Mouse (Mus musculus) liver, embryonic 12.5 days (tissue): ENCODE results near the gene Lpp. TPM values are rescaled to one million over a fixed set of nuclear protein-coding genes. Genes with fewer than 3 reads are reported as not detected.

Experiments
- ATAC-seq: fragments of 200-750 bp; cut with Nextera tagmentation; 2 replicates; pipeline ENCODE4 v1.8.0; 2017; ENCODE audit warnings: moderate number of reproducible peaks, mild to moderate bottlenecking, moderate library complexity
- H3K27ac ChIP-seq: fragments of 300-500 bp; sonication (generic); 2 replicates; pipeline ENCODE4 v1.5.1; 2016; ENCODE audit warnings: mild to moderate bottlenecking
- H3K27me3 ChIP-seq: fragments of 300-500 bp; sonication (generic); replicated peaks from 2 replicates; pipeline ENCODE4 v1.6.1; 2016; ENCODE audit warnings: mild to moderate bottlenecking, moderate library complexity
- H3K36me3 ChIP-seq: fragments of 300-500 bp; sonication (generic); 2 replicates; pipeline ENCODE4 v1.6.1; 2016; ENCODE audit warnings: mild to moderate bottlenecking, moderate library complexity
- H3K4me1 ChIP-seq: fragments of 300-500 bp; sonication (generic); 2 replicates; pipeline ENCODE4 v1.6.1; 2016
- H3K4me2 ChIP-seq: fragments of 300-500 bp; sonication (generic); 2 replicates; pipeline ENCODE4 v1.6.1; 2016; ENCODE audit warnings: mild to moderate bottlenecking, moderate library complexity
- H3K4me3 ChIP-seq: fragments of 300-500 bp; sonication (generic); 2 replicates; pipeline ENCODE4 v1.5.1; 2016; ENCODE audit warnings: mild to moderate bottlenecking, moderate library complexity
- H3K9ac ChIP-seq: fragments of 300-500 bp; sonication (generic); 2 replicates; pipeline ENCODE4 v1.6.1; 2016; ENCODE audit warnings: mild to moderate bottlenecking, moderate library complexity
- H3K9me3 ChIP-seq: fragments of 300-500 bp; sonication (generic); replicated peaks from 2 replicates; pipeline ENCODE4 v1.6.1; 2016; ENCODE audit warnings: mild to moderate bottlenecking, moderate library complexity
- WGBS: fragments of 180-500 bp; shearing (Covaris S2); methylation state at CpG from one replicate; pipeline ENCODE4 v1.1.7; 2016; ENCODE audit not compliant: insufficient replicate concordance; 5-methylcytosine and 5-hydroxymethylcytosine counted together
- polyA plus RNA-seq: library from polyadenylated mRNA; unstranded; fragments of >200 nt; fragmentation: Nextera tagmentation; extraction: Ambion mirVana; gene quantifications from 2 replicates; pipeline ENCODE4 v1.2.1, GENCODE M21; 2016

Lpp gene
- polyA plus RNA-seq, 1 experiment from 2014 or later, result 9.5 TPM

GRCm38 (mm10) chr16:24539003-24539402 lies 145.7 kb downstream of the Lpp start:
- ATAC-seq, result no peak
- Histone ChIP-seq H3K9me3 (no peaks in the 10 kb centered on the region), H3K27ac (no peak overlapping the region), H3K36me3 (no peaks in the 10 kb centered on the region), H3K4me1 (no peaks in the 10 kb centered on the region), H3K9ac (no peak overlapping the region), H3K4me2 (no peak overlapping the region), H3K4me3 (no peak overlapping the region), H3K27me3 (no peaks in the 10 kb centered on the region)
- WGBS, result 62% methylated on average over 4 of the region's 4 CpGs

- ATAC-seq, result no peak
- H3K9ac ChIP-seq, result no peak overlapping the region
- no peak overlapping the region for H3K4me3 ChIP-seq
- H3K27me3 ChIP-seq, result no peaks in the 10 kb centered on the region
- no peaks in the 10 kb centered on the region for H3K9me3 ChIP-seq
- H3K36me3 ChIP-seq, result no peaks in the 10 kb centered on the region
- WGBS, result 83% methylated on average over 7 of the region's 7 CpGs
- H3K4me2 ChIP-seq, result no peak overlapping the region
- no peaks in the 10 kb centered on the region for H3K4me1 ChIP-seq
- no peak overlapping the region for H3K27ac ChIP-seq
Measured at GRCm38 (mm10) chr16:24542864-24543263, 149.6 kb downstream of the Lpp start.

- Histone ChIP-seq H3K9me3 (no peaks in the 10 kb centered on the region), H3K4me1 (no peaks in the 10 kb centered on the region), H3K27me3 (no peaks in the 10 kb centered on the region), H3K27ac (no peak overlapping the region), H3K9ac (no peak overlapping the region), H3K4me2 (no peak overlapping the region), H3K4me3 (no peak overlapping the region), H3K36me3 (no peaks in the 10 kb centered on the region)
- WGBS, result 67% methylated on average over 5 of the region's 5 CpGs
- no peak for ATAC-seq
Measured at GRCm38 (mm10) chr16:24545366-24545765, 152.1 kb downstream of the Lpp start.

GRCm38 (mm10) chr16:24558458-24558857 lies 165.2 kb downstream of the Lpp start:
- Histone ChIP-seq H3K9me3 (no peaks in the 10 kb centered on the region), H3K4me1 (no peaks in the 10 kb centered on the region), H3K4me2 (no peak overlapping the region), H3K27ac (no peak overlapping the region), H3K36me3 (no peaks in the 10 kb centered on the region), H3K9ac (no peak overlapping the region), H3K27me3 (no peaks in the 10 kb centered on the region), H3K4me3 (no peak overlapping the region)
- 73% methylated on average over 4 of the region's 4 CpGs for WGBS
- ATAC-seq, result no peak

GRCm38 (mm10) chr16:24559811-24560210 lies 166.5 kb downstream of the Lpp start:
- ATAC-seq, result no peak
- Histone ChIP-seq H3K27ac (no peak overlapping the region), H3K27me3 (no peaks in the 10 kb centered on the region)

GRCm38 (mm10) chr16:24560998-24561397 lies 167.7 kb downstream of the Lpp start:
- WGBS, result 72% methylated on average over 2 of the region's 2 CpGs
- Histone ChIP-seq H3K9ac (no peak overlapping the region), H3K36me3 (no peaks in the 10 kb centered on the region), H3K4me1 (no peaks in the 10 kb centered on the region), H3K4me3 (no peak overlapping the region), H3K27me3 (no peaks in the 10 kb centered on the region), H3K9me3 (no peaks in the 10 kb centered on the region), H3K27ac (no peak overlapping the region), H3K4me2 (no peak overlapping the region)
- ATAC-seq, result no peak

More at GRCm38 (mm10) chr16:24559811-24560210, 166.5 kb downstream of the Lpp start:
- WGBS, result 64% methylated on average over 4 of the region's 4 CpGs
- no peak overlapping the region for H3K4me3 ChIP-seq
- H3K4me1 ChIP-seq, result no peaks in the 10 kb centered on the region
- H3K4me2 ChIP-seq, result no peak overlapping the region
- no peaks in the 10 kb centered on the region for H3K36me3 ChIP-seq
- H3K9me3 ChIP-seq, result no peaks in the 10 kb centered on the region
- H3K9ac ChIP-seq, result no peak overlapping the region

GRCm38 (mm10) chr16:24561602-24562001 lies 168.3 kb downstream of the Lpp start:
- Histone ChIP-seq H3K4me1 (no peaks in the 10 kb centered on the region), H3K36me3 (no peaks in the 10 kb centered on the region), H3K4me3 (no peak overlapping the region), H3K27me3 (no peaks in the 10 kb centered on the region), H3K4me2 (no peak overlapping the region), H3K9me3 (no peaks in the 10 kb centered on the region), H3K9ac (no peak overlapping the region), H3K27ac (no peak overlapping the region)
- ATAC-seq, result no peak
- WGBS, result 69% methylated on average over 4 of the region's 4 CpGs

GRCm38 (mm10) chr16:24565311-24565710 lies 172.0 kb downstream of the Lpp start:
- H3K27me3 ChIP-seq, result no peaks in the 10 kb centered on the region
- no peaks in the 10 kb centered on the region for H3K4me1 ChIP-seq
- 69% methylated on average over 7 of the region's 7 CpGs for WGBS
- no peak for ATAC-seq
- H3K27ac ChIP-seq, result no peak overlapping the region
- no peaks in the 10 kb centered on the region for H3K36me3 ChIP-seq
- H3K4me2 ChIP-seq, result no peak overlapping the region
- H3K9me3 ChIP-seq, result no peaks in the 10 kb centered on the region
- no peak overlapping the region for H3K4me3 ChIP-seq
- no peak overlapping the region for H3K9ac ChIP-seq

- no peaks in the 10 kb centered on the region for H3K36me3 ChIP-seq
- no peaks in the 10 kb centered on the region for H3K4me1 ChIP-seq
- H3K9ac ChIP-seq, result no peak overlapping the region
- no peak overlapping the region for H3K4me3 ChIP-seq
- no peaks in the 10 kb centered on the region for H3K9me3 ChIP-seq
- no peaks in the 10 kb centered on the region for H3K27me3 ChIP-seq
- WGBS, result 51% methylated on average over 3 of the region's 3 CpGs
- ATAC-seq, result no peak
- H3K27ac ChIP-seq, result no peak overlapping the region
- H3K4me2 ChIP-seq, result no peak overlapping the region
Measured at GRCm38 (mm10) chr16:24566277-24566676, 173.0 kb downstream of the Lpp start.

- H3K4me3 ChIP-seq, result no peak overlapping the region
- H3K9me3 ChIP-seq, result no peaks in the 10 kb centered on the region
- H3K27ac ChIP-seq, result no peak overlapping the region
- H3K27me3 ChIP-seq, result no peaks in the 10 kb centered on the region
- no peaks in the 10 kb centered on the region for H3K36me3 ChIP-seq
- WGBS, result 76% methylated on average over 3 of the region's 3 CpGs
- H3K4me1 ChIP-seq, result no peaks in the 10 kb centered on the region
- no peak overlapping the region for H3K4me2 ChIP-seq
- no peak overlapping the region for H3K9ac ChIP-seq
- ATAC-seq, result no peak
Measured at GRCm38 (mm10) chr16:24567562-24567961, 174.3 kb downstream of the Lpp start.

GRCm38 (mm10) chr16:24568061-24568460 lies 174.8 kb downstream of the Lpp start:
- Histone ChIP-seq H3K4me3 (no peak overlapping the region), H3K9ac (no peak overlapping the region), H3K27me3 (no peaks in the 10 kb centered on the region), H3K27ac (no peak overlapping the region), H3K4me1 (no peaks in the 10 kb centered on the region), H3K9me3 (no peaks in the 10 kb centered on the region), H3K36me3 (no peaks in the 10 kb centered on the region), H3K4me2 (no peak overlapping the region)
- WGBS, result 60% methylated on average over 3 of the region's 3 CpGs
- ATAC-seq, result no peak

- H3K9me3 ChIP-seq, result no peaks in the 10 kb centered on the region
- no peak overlapping the region for H3K4me2 ChIP-seq
- no peaks in the 10 kb centered on the region for H3K27me3 ChIP-seq
- no peaks in the 10 kb centered on the region for H3K36me3 ChIP-seq
- ATAC-seq, result no peak
- H3K4me1 ChIP-seq, result no peaks in the 10 kb centered on the region
- H3K4me3 ChIP-seq, result no peak overlapping the region
- H3K27ac ChIP-seq, result no peak overlapping the region
- H3K9ac ChIP-seq, result no peak overlapping the region
- whole genome bisulfite sequencing, result 69% methylated on average over 5 of the region's 5 CpGs
Measured at GRCm38 (mm10) chr16:24569681-24570080, 176.4 kb downstream of the Lpp start.

GRCm38 (mm10) chr16:24576999-24577398 lies 183.7 kb downstream of the Lpp start:
- H3K4me1 ChIP-seq, result no peaks in the 10 kb centered on the region
- ATAC-seq, result no peak
- H3K9me3 ChIP-seq, result no peaks in the 10 kb centered on the region
- H3K36me3 ChIP-seq, result no peaks in the 10 kb centered on the region
- no peak overlapping the region for H3K4me2 ChIP-seq
- H3K27ac ChIP-seq, result no peak overlapping the region
- H3K9ac ChIP-seq, result no peak overlapping the region
- H3K4me3 ChIP-seq, result no peak overlapping the region
- no peaks in the 10 kb centered on the region for H3K27me3 ChIP-seq
- 68% methylated on average over 2 of the region's 2 CpGs for WGBS
